Mouse (Mus musculus) lung, postnatal 36 days (tissue): Measurements from ENCODE around the gene Pik3c2g.

ENCODE experiments used
- DNase-seq: peaks from one replicate; pipeline ENCODE4 v3.0.0; 2022; ENCODE audit warnings: mixed read lengths

Gene Pik3c2g

DNA sequence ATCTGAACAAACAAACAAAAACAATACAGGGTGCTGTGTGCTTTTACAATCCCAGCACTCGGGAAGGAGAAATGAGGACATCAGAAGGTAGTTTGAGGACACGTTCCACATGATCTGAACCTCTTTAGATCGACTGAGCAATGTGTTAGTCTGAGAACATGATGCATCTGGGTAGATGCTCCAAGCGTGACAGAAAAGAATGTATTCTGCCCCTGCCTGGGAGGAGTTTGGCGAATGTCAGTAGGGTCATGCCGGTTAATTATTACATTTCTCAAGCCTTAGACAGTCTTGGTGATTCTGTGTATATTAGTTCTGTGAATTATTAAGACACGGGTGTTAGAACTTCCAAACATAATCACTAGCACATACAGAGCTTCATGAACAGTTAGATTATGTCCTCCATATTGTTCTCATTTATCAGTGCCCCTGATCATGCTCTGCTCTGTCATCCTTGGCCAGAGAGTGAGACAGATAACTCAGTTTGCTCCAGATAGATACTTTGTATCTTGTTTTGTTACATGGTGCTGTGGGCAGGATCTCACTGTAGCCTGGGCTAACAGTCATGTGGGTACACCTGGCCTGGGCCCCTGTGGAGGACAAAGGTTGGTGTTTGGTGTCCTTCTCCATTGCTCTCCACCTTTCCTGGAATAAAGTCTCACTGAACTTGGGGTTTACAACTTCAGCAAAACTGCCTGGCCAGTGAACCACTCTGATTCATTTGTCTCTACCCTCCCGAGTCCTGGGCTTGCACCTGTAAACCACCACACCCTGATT lies 360.3 kb downstream of the Pik3c2g start:
- DNase-seq = no peak

DNA sequence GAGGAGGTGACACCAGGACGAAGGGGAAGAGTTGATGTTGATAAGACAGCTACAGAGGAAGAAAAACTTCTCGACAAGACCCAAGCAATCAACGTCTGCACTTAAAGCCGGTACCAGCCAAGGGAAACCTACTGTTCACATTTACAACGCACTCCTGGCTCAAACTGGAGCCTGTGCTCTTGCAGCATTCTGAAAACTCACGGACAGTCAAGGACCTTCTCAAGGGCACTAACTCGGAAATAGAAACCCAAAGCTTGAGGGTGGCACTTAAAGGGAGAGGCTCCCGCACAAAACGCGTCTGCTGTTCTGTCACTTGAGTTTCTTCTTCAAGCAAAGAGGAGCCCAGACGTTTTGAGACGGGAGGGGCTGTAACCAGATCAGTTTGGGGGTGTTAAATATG lies 366.6 kb downstream of the Pik3c2g start:
- peak; percentile 45 for DNase-seq

- DNase-seq = peak; percentile 9
Measured at GRCm38 (mm10) chr6:139957531-139958241, 370.7 kb downstream of the Pik3c2g start.

DNA sequence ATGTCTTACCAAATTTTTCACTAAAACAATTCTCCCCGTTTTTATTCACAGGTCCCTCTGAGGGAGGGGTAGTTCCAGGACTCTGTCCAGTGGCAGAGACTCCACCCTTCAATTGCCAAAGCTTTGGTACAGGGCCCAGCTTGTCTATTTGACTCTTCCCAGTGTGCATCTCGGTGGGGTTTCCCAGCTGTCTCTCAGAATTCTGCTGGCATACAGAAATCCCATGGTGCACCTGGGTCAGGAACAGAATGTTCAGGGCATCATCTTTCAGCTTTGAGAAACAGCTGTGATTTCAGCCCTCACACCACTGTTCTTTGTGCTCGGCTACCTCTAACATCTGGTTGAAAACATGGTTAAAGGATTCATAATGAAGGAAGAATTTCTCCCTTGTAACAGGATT lies 376.8 kb downstream of the Pik3c2g start:
- DNase-seq = peak; percentile 26

GRCm38 (mm10) chr6:139964895-139965294 lies 377.9 kb downstream of the Pik3c2g start:
- no peak for DNase-seq

GRCm38 (mm10) chr6:139966684-139967083 lies 379.7 kb downstream of the Pik3c2g start:
- no peak for DNase-seq

DNA sequence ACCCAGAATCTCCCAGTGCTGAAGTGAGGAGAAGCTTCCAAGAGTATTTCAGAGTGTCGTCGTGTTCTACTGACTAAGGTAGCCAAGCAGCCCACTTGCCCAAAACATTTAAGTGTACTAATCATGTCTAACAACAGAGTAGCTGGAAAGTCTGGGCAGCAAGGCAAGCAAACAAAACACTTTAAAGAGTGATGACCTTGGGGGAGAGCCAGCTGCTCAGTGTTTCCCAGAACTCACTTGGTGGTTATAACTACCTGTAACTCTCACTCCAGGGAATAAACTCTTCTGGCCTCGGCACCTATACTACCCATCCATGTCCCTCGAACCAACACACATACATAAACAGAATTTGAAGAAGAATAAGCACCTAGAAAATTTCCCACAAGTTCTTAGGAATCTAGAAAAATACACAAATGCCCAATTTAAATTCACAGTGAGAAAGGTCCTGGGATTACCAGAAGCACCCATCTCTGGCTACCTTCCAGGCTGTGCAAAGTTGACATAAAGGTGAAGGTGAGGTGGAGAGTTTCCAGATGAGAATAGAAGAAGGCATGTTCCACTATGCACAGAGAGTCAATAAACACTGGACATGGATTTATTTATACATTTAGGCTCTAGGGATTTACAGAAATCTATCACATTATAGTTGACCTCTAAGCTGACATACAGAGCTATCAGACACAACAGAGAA lies 384.7 kb downstream of the Pik3c2g start:
- no peak for DNase-seq

DNA sequence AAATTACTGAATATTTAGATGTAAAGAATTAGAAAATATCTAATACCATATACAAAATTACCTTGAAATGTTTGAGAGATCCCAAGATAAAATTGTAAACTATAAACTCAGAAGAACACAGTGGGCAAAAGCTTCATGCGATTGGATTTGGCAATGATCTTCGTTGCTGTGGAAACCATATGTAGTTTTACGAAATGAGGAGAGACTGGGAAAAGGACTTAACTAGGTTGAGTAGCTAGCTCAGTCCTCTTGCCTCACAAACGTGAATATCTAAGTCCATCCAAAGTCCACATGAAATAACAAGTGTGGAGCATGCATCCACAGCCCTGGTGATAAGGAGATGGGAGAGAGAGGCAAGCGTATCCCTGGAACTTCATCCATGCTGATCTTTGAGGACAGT lies 387.6 kb downstream of the Pik3c2g start:
- no peak for DNase-seq

DNA sequence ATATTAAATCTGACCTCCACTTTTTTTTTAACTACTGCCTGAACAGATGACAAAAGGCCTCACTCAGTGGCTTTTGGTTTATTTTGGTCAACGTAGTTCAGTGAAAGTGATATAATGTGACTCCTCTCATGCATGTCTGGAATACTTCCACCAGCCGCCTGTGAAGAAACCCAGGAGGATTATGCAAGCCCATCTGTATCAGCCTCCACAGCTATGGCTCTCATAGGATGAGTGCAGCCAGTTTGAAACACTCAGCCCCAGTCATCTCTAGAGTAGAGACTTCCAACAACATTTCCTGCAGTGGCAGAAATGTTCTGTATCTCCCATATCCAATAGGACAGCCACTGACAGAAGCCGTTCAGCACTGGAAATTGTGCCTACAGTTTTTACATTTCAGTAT lies 391.1 kb downstream of the Pik3c2g start:
- peak; percentile 7 for DNase-seq

- DNase-seq = no peak
Measured at GRCm38 (mm10) chr6:139981061-139981460, 394.0 kb downstream of the Pik3c2g start.

DNA sequence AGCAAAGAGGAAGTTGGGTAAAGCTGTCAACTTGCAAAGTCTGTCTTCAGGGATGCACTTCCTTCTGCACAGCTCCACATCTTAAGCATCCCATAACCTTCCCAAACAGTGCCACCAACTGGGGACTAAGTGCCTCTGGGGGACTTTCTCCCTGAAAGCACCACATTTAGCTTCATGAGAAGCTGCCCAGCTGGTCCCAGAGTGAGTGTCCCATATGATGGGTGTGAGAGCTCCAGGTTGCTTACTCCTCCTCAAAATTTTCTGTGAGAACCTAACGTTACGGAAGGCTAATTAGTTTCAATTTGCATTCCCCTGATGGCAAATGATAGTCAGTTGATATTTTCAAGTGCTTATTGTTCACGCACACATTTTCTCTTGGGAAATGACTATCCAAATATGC lies 397.0 kb downstream of the Pik3c2g start:
- no peak for DNase-seq

DNA sequence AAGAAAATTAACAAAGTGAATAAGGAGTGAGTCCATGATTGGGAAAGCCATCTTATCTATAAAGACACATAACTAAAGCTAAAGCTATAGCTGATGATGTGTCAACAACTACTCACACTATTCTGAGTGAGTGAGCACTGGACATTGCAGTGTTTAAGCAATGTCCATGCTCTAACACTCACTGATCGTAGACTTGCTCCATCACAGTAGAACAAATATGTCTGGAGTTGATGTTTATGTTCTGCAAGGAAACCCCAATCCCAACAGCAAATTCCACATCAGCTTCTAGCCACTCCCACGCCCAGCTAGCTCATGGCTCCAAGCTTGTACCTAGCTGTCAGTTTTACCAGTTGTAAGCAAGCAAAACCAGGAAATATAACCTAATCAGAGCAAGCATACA lies 399.5 kb downstream of the Pik3c2g start:
- no peak for DNase-seq

DNA sequence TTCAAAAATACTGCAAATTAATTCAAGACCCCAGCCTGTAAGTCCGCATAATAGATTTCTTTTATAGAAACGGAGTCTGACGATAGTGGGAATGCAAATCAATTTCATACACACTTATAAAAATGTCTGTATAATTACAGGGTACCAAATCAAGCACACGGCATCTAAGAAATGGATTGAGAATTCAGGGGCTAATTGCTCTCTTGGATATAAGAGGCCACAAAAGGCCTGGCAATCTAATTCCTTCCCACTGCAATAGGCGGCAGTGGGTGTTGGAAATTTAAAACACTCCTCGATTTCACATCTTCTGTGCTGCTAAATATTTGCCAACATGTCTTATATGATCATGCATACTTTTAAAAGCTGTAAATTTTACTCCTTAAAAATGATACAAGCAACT lies 402.1 kb downstream of the Pik3c2g start:
- no peak for DNase-seq

GRCm38 (mm10) chr6:139989597-139989996 lies 402.6 kb downstream of the Pik3c2g start:
- no peak for DNase-seq

GRCm38 (mm10) chr6:140005181-140005580 lies 418.2 kb downstream of the Pik3c2g start:
- no peak for DNase-seq
